Mouse (Mus musculus): Measurements from ENCODE around the gene Il17rc. TPM values are rescaled to one million over a fixed set of nuclear protein-coding genes. Genes with fewer than 3 reads are reported as not detected.

The Il17rc gene
- total RNA-seq (2017) = 0.65 and 1.4 TPM in 2 replicates

DNA sequence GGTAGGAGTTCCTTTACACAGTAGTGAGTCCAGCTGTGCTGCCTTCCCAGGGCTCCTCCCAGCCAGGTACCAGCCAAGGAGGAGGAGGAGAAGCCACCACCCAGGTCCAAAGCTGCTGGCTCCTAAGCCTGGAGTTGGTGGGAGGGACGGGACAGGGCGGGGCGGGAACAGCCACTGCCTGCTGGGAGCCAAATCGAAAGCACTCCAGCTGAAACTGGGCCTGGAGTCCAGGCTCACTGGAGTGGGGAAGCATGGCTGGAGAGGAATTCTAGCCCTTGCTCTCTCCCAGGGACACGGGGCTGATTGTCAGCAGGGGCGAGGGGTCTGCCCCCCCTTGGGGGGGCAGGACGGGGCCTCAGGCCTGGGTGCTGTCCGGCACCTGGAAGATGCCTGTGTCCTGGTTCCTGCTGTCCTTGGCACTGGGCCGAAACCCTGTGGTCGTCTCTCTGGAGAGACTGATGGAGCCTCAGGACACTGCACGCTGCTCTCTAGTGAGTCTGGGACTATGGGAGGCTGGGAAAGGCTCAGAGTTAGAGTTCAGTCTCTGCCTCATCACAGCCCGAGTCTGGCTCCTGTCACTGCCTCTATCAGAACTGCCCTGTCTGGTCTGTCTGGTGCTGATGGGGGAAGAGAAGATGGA, at the start of gene Il17rc:
Il17rc (plus strand) TSS at position 131 of the 640 bp plus-strand sequence.
- ATAC-seq (replicated peaks in 1 of 2; ENCODE audit: insufficient read depth in 1 of 2, low FRiP score in 2 of 2, low TSS enrichment in 1 of 2, low read depth in 1 of 2, poor library complexity in 2 of 2, severe bottlenecking in 2 of 2) = no peak

DNA sequence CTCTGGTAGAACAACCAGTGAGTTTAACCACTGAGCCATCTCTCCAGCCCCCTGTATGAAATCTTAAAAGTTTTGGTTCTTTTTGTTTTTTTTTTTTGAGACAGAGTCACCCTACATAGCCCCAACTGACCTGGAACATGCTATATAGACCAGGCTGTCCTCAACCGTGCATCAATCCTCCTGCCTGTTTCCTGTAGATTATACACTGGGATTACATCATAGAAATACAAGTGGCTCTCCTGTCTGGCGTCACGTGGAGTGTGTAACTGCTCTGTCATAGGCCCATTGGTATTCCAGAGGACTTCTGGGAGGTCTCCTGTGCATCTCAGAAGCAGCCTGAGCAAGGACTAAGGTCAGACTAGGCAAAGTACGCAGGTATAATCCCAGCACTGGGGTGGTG, 48.2 kb upstream of the Il17rc start:
- ATAC-seq (replicated peaks in 1 of 2; ENCODE audit: insufficient read depth in 1 of 2, low FRiP score in 2 of 2, low TSS enrichment in 1 of 2, low read depth in 1 of 2, poor library complexity in 2 of 2, severe bottlenecking in 2 of 2) = no peak

DNA sequence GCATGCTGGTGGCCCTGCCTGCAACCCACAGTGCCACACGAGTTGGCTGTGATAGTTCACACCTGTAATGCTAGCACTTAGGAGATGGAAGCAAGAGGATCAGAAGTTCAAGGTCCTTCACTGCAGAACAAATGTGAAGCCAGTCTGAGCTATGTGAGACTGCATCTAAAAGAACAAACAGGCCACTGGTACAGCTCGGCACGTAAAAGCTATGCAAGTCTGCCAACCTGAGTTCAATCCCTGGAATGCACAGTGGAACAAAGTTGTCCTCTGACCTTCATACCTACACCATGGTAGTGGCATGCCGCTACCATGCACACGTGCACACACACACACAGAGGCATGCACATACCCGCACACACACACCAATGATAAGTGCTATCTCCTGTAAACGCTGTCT, 47.0 kb upstream of the Il17rc start:
- ATAC-seq (replicated peaks in 1 of 2; ENCODE audit: insufficient read depth in 1 of 2, low FRiP score in 2 of 2, low TSS enrichment in 1 of 2, low read depth in 1 of 2, poor library complexity in 2 of 2, severe bottlenecking in 2 of 2) = no peak

DNA sequence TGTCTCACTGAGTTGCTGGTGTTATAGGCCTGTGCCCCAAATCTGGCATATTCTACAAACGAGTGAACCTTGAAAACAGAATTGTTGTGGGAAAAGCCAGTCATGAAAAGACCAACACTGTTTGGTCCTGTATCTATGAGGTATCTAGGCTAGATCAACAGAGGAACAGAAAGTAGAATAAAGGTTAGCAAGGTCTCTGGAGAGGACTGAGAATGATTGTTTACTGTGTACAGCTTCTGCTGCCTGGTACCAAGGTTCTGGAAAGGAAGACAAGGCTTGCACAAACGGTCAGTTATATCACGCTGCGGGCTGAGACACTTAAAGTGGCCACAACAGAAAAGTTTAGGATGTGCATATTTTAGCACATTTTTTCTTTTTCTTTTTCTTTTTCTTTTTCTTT, 44.5 kb upstream of the Il17rc start:
- ATAC-seq (replicated peaks in 1 of 2; ENCODE audit: insufficient read depth in 1 of 2, low FRiP score in 2 of 2, low TSS enrichment in 1 of 2, low read depth in 1 of 2, poor library complexity in 2 of 2, severe bottlenecking in 2 of 2) = no peak

DNA sequence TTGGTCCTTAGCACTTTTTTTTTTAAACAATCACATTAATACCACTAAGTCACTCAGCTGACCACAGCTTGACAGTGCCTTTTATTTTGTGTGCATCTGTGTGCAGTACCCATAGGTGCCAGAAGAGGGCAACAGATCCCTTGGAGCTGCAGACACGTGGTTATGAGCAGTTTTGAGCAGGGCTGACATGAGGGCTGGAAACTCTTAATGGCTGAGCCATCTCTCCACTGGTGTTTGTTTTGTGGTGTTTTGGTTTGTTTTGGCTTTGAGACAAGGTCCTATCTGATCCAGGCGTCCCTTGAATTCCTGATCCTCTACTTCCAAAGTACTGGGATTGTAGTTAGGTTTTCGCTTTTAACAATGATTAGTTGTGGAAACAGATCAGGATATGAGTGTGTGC, 43.8 kb upstream of the Il17rc start:
- peak; percentile 42 to 52; a peak in 2 of 4 replicates for ATAC-seq (replicated peaks in 1 of 2; ENCODE audit: insufficient read depth in 1 of 2, low FRiP score in 2 of 2, low TSS enrichment in 1 of 2, low read depth in 1 of 2, poor library complexity in 2 of 2, severe bottlenecking in 2 of 2)

DNA sequence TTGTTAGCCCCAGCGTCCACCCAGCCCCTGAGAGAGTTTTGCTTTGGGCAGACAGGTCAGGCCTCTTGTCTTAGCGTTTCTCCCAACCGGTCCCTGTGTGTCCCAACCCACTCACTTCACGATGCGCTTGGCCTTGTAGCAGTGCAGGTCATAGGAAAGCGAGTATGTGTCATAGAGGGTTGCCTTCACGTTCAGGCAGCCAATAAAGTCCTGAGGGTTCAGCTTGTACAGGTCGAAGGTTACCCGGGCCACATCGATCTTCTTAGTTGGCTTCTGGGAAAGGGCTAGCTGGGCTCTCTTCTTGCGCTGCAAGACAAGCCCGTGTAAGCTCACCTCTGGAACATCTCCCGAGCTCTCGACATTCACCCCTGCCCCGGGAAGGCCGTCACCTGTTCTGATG, 43.2 kb upstream of the Il17rc start:
- no peak for ATAC-seq (replicated peaks in 1 of 2; ENCODE audit: insufficient read depth in 1 of 2, low FRiP score in 2 of 2, low TSS enrichment in 1 of 2, low read depth in 1 of 2, poor library complexity in 2 of 2, severe bottlenecking in 2 of 2)

DNA sequence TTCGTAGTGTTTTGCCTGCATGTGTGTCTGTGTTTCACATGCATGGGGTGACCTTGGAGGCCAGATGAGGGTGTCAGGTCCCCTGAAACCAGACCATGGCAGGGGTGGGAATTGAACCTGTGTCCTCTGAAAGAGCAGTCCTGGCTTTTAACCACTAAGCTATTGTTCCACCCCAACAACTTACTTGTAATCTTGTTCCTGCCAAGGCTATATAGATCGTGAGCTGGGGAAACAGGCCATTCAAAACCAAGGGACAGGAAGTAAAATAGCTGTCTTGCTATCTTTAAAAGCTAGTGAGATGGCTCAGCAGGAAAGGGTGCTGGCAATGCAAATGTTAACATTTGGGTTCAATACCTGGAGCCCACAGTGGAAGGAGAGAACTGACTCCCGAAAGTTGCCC, 41.3 kb upstream of the Il17rc start:
- ATAC-seq (replicated peaks in 1 of 2; ENCODE audit: insufficient read depth in 1 of 2, low FRiP score in 2 of 2, low TSS enrichment in 1 of 2, low read depth in 1 of 2, poor library complexity in 2 of 2, severe bottlenecking in 2 of 2) = no peak

DNA sequence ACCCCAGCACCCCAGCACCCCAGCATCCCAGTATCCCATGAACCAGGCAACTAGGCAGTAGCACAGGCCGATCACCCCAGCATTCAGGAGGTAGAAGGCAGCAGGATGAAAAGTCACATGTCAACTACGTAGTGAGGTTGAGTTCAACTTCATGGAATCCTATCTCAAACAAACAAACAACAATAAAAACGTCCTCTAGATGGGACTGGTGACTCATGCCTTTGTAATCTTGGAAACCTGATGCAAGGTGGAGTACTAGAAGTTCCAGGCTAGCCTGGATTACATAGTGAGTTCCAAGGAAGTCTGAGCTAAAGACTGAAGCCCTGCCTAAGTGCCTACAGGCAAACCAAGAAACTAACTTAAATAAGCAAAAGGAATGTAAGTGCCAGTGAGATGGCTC, 40.4 kb upstream of the Il17rc start:
- no peak for ATAC-seq (replicated peaks in 1 of 2; ENCODE audit: insufficient read depth in 1 of 2, low FRiP score in 2 of 2, low TSS enrichment in 1 of 2, low read depth in 1 of 2, poor library complexity in 2 of 2, severe bottlenecking in 2 of 2)

DNA sequence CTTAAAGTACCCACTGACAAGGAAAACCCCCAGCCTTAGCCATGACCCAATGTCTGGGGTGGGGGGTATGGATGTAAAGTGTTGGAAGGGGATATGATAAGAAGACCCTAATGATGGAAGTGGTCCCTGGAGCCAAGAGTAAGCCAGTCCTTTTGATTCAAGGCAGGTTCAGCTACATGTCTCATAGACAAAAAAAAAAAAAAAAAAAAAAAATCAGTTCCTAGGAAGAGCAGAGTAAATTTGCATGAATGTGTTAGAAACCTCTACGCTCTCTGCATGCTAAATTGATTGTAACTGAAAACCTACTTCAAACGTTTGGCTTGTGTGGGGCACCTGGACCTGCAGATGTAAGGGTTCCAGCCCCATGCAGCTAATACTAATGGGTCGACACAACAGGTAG, 39.4 kb upstream of the Il17rc start:
- ATAC-seq (replicated peaks in 1 of 2; ENCODE audit: insufficient read depth in 1 of 2, low FRiP score in 2 of 2, low TSS enrichment in 1 of 2, low read depth in 1 of 2, poor library complexity in 2 of 2, severe bottlenecking in 2 of 2) = no peak

DNA sequence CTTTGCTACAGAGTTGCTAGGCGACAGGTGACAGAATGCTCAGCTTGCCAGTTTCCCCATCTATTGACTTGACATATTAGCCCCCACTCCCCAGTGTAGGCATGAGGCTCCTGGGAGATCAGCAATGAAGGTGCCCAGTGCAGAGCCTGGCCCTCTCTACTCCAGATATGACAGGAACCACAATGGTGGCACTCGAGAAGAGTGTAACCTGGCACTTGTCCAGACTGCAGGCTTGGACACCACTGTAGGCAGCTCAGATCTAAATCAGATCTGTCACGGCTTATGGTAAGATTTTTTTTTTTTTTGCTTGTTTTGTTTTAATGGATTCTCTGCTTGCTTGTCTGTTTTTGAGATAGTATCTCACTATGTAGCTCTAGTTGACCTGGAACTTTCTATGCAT, 37.6 kb upstream of the Il17rc start:
- no peak for ATAC-seq (replicated peaks in 1 of 2; ENCODE audit: insufficient read depth in 1 of 2, low FRiP score in 2 of 2, low TSS enrichment in 1 of 2, low read depth in 1 of 2, poor library complexity in 2 of 2, severe bottlenecking in 2 of 2)

DNA sequence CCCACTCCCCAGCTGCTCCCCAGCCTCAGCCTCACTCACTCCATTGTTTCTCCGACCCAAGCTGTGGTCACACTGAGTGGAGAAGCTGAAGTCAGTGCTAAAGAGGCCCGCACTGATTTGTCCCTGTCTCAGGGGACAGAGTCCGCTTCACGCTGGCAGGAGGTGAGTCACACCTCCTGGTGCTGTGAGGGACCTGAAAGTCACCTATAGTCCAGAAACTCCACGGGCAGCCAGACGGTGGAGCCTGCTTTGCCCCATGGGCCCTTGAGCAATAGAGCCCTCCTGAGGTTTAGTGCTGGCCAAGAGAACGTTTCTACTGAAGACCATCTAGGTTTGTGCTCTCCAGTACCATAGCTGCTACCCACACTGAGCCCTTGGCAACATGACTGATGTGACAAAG, 36.5 kb upstream of the Il17rc start:
- no peak for ATAC-seq (replicated peaks in 1 of 2; ENCODE audit: insufficient read depth in 1 of 2, low FRiP score in 2 of 2, low TSS enrichment in 1 of 2, low read depth in 1 of 2, poor library complexity in 2 of 2, severe bottlenecking in 2 of 2)

DNA sequence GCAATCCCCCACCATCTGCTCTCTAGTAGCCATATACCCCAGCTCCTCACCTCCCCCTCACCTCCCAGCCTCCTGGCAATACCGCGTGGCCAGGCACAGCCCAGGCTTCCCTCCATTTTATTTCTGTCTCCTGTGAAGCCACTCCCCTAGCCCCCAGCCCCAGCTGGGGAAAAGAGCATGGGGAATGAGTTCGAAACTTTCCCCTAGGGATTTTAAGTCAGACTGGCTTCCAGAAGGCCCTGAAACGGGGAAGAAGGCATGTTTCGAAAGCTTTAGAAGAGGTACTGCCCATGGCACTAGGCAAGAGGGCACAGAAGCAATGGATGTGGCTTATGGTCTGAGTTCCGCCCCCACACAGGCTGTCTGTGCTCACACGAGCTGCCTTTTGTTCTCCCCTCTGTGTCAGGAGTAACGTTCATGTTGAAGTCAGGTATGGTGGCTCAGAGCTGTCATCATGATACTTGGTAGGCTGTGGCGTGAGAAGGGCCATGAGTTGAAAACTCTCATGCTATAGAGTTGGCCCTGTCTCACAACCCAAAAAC, 35.5 kb upstream of the Il17rc start, which contains the start of gene Cidec:
Cidec (minus strand) TSS at position 97 of the 542 bp plus-strand sequence.
- ATAC-seq (replicated peaks in 1 of 2; ENCODE audit: insufficient read depth in 1 of 2, low FRiP score in 2 of 2, low TSS enrichment in 1 of 2, low read depth in 1 of 2, poor library complexity in 2 of 2, severe bottlenecking in 2 of 2) = no peak

DNA sequence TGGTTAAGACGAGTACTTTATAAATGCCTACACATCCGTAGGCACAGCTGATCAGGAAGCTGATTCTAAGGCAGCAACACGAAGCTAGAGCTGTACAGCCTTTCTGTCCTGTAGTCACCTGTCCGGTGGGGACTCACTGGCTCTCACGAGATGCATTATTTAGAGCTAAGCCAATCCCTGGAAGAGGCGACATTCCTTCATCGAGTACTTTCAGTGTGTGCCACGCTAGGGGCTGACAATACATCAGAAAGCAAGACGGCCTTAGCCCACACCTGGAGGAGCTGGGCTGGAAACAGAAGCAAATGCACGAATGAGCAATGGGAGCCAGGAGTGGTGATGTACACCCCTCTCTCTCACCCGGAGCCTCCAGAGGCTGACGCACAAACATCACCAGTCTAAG, 34.1 kb upstream of the Il17rc start:
- no peak for ATAC-seq (replicated peaks in 1 of 2; ENCODE audit: insufficient read depth in 1 of 2, low FRiP score in 2 of 2, low TSS enrichment in 1 of 2, low read depth in 1 of 2, poor library complexity in 2 of 2, severe bottlenecking in 2 of 2)

DNA sequence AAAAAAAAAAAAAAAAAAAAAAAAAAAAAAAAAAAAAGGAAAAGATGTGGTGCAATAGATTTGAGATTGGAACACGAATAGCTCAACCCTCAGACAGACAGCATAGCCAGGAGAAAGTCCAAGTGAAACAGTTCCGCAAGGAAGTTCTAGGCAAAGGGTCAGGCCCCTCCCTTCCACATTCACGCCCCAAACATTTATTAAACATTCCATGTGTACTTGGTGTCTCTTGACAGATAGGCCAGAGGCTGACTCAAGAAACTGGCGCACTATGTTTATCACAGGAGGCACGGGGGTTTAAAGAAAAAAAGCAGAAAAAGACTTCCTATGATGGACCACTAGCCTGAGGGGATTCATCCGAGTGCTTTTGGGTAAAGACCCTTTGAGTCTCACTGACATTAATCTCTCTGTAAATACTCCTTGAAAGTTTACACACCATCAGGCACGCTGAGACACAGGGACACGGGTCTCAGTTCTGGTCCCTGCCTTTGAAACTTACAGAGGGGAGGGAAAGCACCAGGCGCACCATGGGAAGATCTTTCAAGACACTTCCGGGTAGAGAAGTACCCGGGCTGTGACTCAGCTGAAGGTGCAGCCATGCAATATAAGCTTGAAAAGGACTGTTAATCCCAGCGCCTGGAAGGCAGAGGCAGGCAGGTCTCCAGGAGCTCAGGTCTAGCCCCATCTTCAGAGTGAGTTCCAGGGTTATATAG, 32.4 kb upstream of the Il17rc start:
- no peak for ATAC-seq (replicated peaks in 1 of 2; ENCODE audit: insufficient read depth in 1 of 2, low FRiP score in 2 of 2, low TSS enrichment in 1 of 2, low read depth in 1 of 2, poor library complexity in 2 of 2, severe bottlenecking in 2 of 2)

DNA sequence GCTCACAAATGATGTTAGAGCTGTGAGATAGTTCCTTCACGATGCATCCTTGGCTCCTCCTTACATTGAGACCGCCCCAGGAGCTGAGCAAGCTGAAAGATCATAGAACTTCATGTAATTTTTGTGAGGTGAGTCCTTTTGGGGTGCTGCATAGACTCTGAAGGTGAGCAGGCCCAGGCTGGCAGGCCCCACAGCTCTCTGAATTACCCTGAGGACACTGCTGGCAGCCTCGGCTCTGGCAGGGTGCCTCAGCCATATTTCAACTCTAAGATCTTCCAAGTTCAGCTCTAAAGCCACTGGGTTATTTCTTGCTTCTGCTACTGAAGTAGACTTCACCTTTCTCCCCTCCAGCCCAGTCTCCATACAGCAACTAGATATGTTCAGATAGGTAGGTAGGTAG, 30.5 kb upstream of the Il17rc start:
- no peak for ATAC-seq (replicated peaks in 1 of 2; ENCODE audit: insufficient read depth in 1 of 2, low FRiP score in 2 of 2, low TSS enrichment in 1 of 2, low read depth in 1 of 2, poor library complexity in 2 of 2, severe bottlenecking in 2 of 2)

DNA sequence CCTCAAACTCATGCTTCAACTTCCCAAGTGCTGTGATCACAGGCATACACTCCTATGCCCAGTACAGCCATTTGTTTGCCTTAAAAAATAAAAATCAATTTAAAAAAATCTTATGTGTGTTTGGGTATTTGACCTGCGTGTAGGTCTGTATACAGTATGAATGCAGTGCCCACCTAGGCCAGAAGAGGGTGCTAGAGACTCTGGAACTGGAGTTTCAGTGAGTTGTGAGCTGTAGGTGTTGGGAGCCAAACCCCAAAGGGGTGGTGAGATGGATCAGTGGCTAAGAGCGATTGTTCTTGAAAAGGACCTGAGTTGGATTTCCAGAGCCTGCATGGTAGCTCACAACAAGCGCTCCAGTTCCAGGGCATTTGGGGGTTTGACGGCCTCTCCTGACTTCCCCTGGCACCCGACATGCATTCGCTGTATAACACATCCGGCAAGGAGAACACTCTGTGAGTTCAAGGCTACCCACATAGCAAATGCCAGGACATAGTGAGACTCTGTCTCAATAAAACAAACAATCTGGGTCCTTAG, 30.0 kb upstream of the Il17rc start:
- ATAC-seq (replicated peaks in 1 of 2; ENCODE audit: insufficient read depth in 1 of 2, low FRiP score in 2 of 2, low TSS enrichment in 1 of 2, low read depth in 1 of 2, poor library complexity in 2 of 2, severe bottlenecking in 2 of 2) = peak; percentile 84 to 86

DNA sequence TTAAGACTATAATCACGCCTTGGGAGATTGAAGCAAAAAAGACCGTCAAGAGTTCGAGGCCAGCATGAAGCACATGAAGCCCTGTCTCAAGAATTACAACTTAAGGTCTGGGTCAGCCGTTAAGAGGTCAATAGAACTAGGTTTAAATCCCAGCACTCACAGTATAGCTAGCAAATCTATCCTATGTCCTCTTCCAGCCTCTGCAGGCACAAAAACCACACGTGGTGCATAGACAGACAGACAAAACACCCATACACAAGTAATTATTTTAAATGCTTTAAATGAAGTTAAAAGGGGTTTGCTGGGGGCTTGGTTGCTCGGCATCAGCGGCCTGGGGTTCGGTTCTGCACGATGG, 29.2 kb upstream of the Il17rc start:
- peak in 1 of 2 experiments; percentile 35; a peak in 2 of 4 replicates for ATAC-seq (replicated peaks in 1 of 2; ENCODE audit: insufficient read depth in 1 of 2, low FRiP score in 2 of 2, low TSS enrichment in 1 of 2, low read depth in 1 of 2, poor library complexity in 2 of 2, severe bottlenecking in 2 of 2)

DNA sequence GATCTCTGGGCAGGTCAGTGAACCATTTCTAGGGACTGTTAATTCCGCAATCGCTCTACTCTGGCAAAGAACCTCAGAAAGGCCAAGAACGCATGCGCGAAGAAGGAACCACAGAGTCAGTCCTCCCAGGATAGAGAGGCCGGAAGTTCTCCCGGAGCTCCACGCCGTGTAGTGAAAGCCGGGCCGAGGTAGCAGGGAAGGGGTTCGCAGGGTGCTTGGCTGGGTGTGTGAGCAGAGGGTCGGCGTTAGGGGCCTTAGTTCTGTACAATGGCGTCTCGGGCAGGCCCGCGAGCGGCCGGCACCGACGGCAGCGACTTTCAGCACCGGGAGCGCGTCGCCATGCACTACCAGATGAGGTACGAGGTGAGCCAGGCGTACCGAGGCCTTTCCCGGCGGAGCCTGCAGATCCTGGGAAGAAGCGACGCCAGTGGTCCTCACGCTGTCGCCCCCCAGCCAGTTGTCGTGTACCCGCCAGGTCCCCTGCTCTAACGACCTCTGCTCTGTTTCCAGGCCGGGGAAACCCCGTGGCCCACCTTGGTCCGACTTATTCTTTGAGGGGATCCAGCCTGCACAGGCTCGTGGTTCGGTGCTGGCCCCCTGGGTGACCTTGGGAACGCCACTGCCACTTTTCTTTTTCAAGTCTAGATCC, 28.7 kb upstream of the Il17rc start, which contains the start of gene Jagn1:
Jagn1 (plus strand) TSS at position 128 of the 649 bp plus-strand sequence.
- ATAC-seq (replicated peaks in 1 of 2; ENCODE audit: insufficient read depth in 1 of 2, low FRiP score in 2 of 2, low TSS enrichment in 1 of 2, low read depth in 1 of 2, poor library complexity in 2 of 2, severe bottlenecking in 2 of 2) = peak; percentile 60 to 84
